Mouse (Mus musculus): Measurements from ENCODE around the gene Ippk. TPM values are rescaled to one million over a fixed set of nuclear protein-coding genes. Genes with fewer than 3 reads are reported as not detected.
A peak's percentile ranks its signal among the peaks of the same experiment; 100 is the strongest.

Gene Ippk
- polyA plus RNA-seq, 1 experiment = 7.1 TPM

GRCm38 (mm10) chr13:49379301-49379700 is 41.7 kb upstream of the Ippk start:
- H3K4me3 ChIP-seq (ENCODE audit: insufficient read depth, low read depth, low read length) = no peak overlapping the region
- no peak for DNase-seq
- no peaks in the 10 kb centered on the region for H3K27me3 ChIP-seq (replicated peaks; ENCODE audit: control insufficient read depth, insufficient read depth, low read length)
- TF ChIP-seq POLR2A (IDR thresholded peaks at IDR 0.05; ENCODE audit: low read depth, low read length) = no peak
- TF ChIP-seq CTCF (conservative IDR thresholded peaks at IDR 0.05; ENCODE audit: insufficient read depth, insufficient read length, low read depth, low read length) = no peak
- H3K36me3 ChIP-seq (ENCODE audit: control insufficient read depth, insufficient read depth, low read length) = peaks cover 3% of the 10 kb centered on the region
- WGBS = 89% methylated on average over 20 of the region's 20 CpGs
- no peak overlapping the region for H3K27ac ChIP-seq (ENCODE audit: insufficient read depth, low read depth, low read length)
- 0 out of 2 replicates have a peak, but pooled peaks cover 3% of the 10 kb centered on the region for H3K4me1 ChIP-seq (ENCODE audit: control insufficient read depth, insufficient read depth, low read length)

GRCm38 (mm10) chr13:49381230-49381629 is 39.8 kb upstream of the Ippk start:
- no peaks in the 10 kb centered on the region for H3K4me1 ChIP-seq (ENCODE audit: control insufficient read depth, insufficient read depth, low read length)
- peak overlapping the region; percentile 3; the same call in 1 of the 2 replicates for H3K27ac ChIP-seq (ENCODE audit: insufficient read depth, low read depth, low read length)
- no peak overlapping the region for H3K4me3 ChIP-seq (ENCODE audit: insufficient read depth, low read depth, low read length)
- H3K36me3 ChIP-seq (ENCODE audit: control insufficient read depth, insufficient read depth, low read length) = peaks cover 3% of the 10 kb centered on the region
- 22% methylated on average over 3 of the region's 3 CpGs for WGBS
- TF ChIP-seq CTCF (conservative IDR thresholded peaks at IDR 0.05; ENCODE audit: insufficient read depth, insufficient read length, low read depth, low read length) (peak; percentile 97), POLR2A (IDR thresholded peaks at IDR 0.05; ENCODE audit: low read depth, low read length) (no peak)
- peak; percentile 90 for DNase-seq
- H3K27me3 ChIP-seq (replicated peaks; ENCODE audit: control insufficient read depth, insufficient read depth, low read length) = no peaks in the 10 kb centered on the region

GRCm38 (mm10) chr13:49382997-49383396 is 38.1 kb upstream of the Ippk start:
- TF ChIP-seq CTCF (conservative IDR thresholded peaks at IDR 0.05; ENCODE audit: insufficient read depth, insufficient read length, low read depth, low read length) = no peak
- no peak for TF ChIP-seq POLR2A (IDR thresholded peaks at IDR 0.05; ENCODE audit: low read depth, low read length)
- H3K4me1 ChIP-seq (ENCODE audit: control insufficient read depth, insufficient read depth, low read length) = no peaks in the 10 kb centered on the region
- WGBS = 93% methylated on average over 23 of the region's 23 CpGs
- DNase-seq = no peak
- no peak overlapping the region for H3K27ac ChIP-seq (ENCODE audit: insufficient read depth, low read depth, low read length)
- H3K27me3 ChIP-seq (replicated peaks; ENCODE audit: control insufficient read depth, insufficient read depth, low read length) = no peaks in the 10 kb centered on the region
- H3K4me3 ChIP-seq (ENCODE audit: insufficient read depth, low read depth, low read length) = no peak overlapping the region
- H3K36me3 ChIP-seq (ENCODE audit: control insufficient read depth, insufficient read depth, low read length) = peaks cover 3% of the 10 kb centered on the region

GRCm38 (mm10) chr13:49384751-49385463 is 36.1 kb upstream of the Ippk start:
- H3K36me3 ChIP-seq (ENCODE audit: control insufficient read depth, insufficient read depth, low read length) = peaks cover 3% of the 10 kb centered on the region
- peak; percentile 64 for DNase-seq
- no peak overlapping the region for H3K4me3 ChIP-seq (ENCODE audit: insufficient read depth, low read depth, low read length)
- TF ChIP-seq CTCF (conservative IDR thresholded peaks at IDR 0.05; ENCODE audit: insufficient read depth, insufficient read length, low read depth, low read length) = no peak
- no peak for TF ChIP-seq POLR2A (IDR thresholded peaks at IDR 0.05; ENCODE audit: low read depth, low read length)
- H3K27ac ChIP-seq (ENCODE audit: insufficient read depth, low read depth, low read length) = no peak overlapping the region
- 61% methylated on average over 16 of the region's 16 CpGs for WGBS
- no peaks in the 10 kb centered on the region for H3K4me1 ChIP-seq (ENCODE audit: control insufficient read depth, insufficient read depth, low read length)
- no peaks in the 10 kb centered on the region for H3K27me3 ChIP-seq (replicated peaks; ENCODE audit: control insufficient read depth, insufficient read depth, low read length)

GRCm38 (mm10) chr13:49391374-49391773 is 29.7 kb upstream of the Ippk start:
- Histone ChIP-seq H3K4me1 (ENCODE audit: control insufficient read depth, insufficient read depth, low read length) (no peaks in the 10 kb centered on the region), H3K27ac (ENCODE audit: insufficient read depth, low read depth, low read length) (no peak overlapping the region), H3K27me3 (replicated peaks; ENCODE audit: control insufficient read depth, insufficient read depth, low read length) (no peaks in the 10 kb centered on the region), H3K4me3 (ENCODE audit: insufficient read depth, low read depth, low read length) (no peak overlapping the region), H3K36me3 (ENCODE audit: control insufficient read depth, insufficient read depth, low read length) (no peaks in the 10 kb centered on the region)
- TF ChIP-seq POLR2A (IDR thresholded peaks at IDR 0.05; ENCODE audit: low read depth, low read length) = no peak
- 0 out of 2 replicates have a peak, but pooled peaks have one; percentile 22 for TF ChIP-seq CTCF (conservative IDR thresholded peaks at IDR 0.05; ENCODE audit: insufficient read depth, insufficient read length, low read depth, low read length)
- WGBS = 99% methylated on average over 2 of the region's 2 CpGs
- DNase-seq = no peak

- Histone ChIP-seq H3K36me3 (ENCODE audit: control insufficient read depth, insufficient read depth, low read length) (no peaks in the 10 kb centered on the region), H3K4me1 (ENCODE audit: control insufficient read depth, insufficient read depth, low read length) (no peaks in the 10 kb centered on the region), H3K27me3 (replicated peaks; ENCODE audit: control insufficient read depth, insufficient read depth, low read length) (no peaks in the 10 kb centered on the region), H3K4me3 (ENCODE audit: insufficient read depth, low read depth, low read length) (no peak overlapping the region), H3K27ac (ENCODE audit: insufficient read depth, low read depth, low read length) (no peak overlapping the region)
- TF ChIP-seq POLR2A (IDR thresholded peaks at IDR 0.05; ENCODE audit: low read depth, low read length) (no peak), CTCF (conservative IDR thresholded peaks at IDR 0.05; ENCODE audit: insufficient read depth, insufficient read length, low read depth, low read length) (no peak)
- no peak for DNase-seq
- WGBS = 91% methylated on average over 1 of the region's 1 CpGs
These were observed 27.5 kb upstream of the Ippk start for GRCm38 (mm10) chr13:49393579-49393978.

GRCm38 (mm10) chr13:49394886-49395447 is 26.1 kb upstream of the Ippk start:
- H3K27ac ChIP-seq (ENCODE audit: insufficient read depth, low read depth, low read length) = no peak overlapping the region
- H3K36me3 ChIP-seq (ENCODE audit: control insufficient read depth, insufficient read depth, low read length) = no peaks in the 10 kb centered on the region
- 94% methylated on average over 3 of the region's 3 CpGs for WGBS
- H3K27me3 ChIP-seq (replicated peaks; ENCODE audit: control insufficient read depth, insufficient read depth, low read length) = no peaks in the 10 kb centered on the region
- TF ChIP-seq POLR2A (IDR thresholded peaks at IDR 0.05; ENCODE audit: low read depth, low read length) = no peak
- TF ChIP-seq CTCF (conservative IDR thresholded peaks at IDR 0.05; ENCODE audit: insufficient read depth, insufficient read length, low read depth, low read length) = no peak
- no peaks in the 10 kb centered on the region for H3K4me1 ChIP-seq (ENCODE audit: control insufficient read depth, insufficient read depth, low read length)
- no peak overlapping the region for H3K4me3 ChIP-seq (ENCODE audit: insufficient read depth, low read depth, low read length)
- DNase-seq = no peak

All from kidney, adult 2 months (tissue).